Mouse (Mus musculus): ENCODE results near the gene Fastk. TPM values are rescaled to one million over a fixed set of nuclear protein-coding genes. Genes with fewer than 3 reads are reported as not detected.

The Fastk gene
- polyA plus RNA-seq, 1 experiment from 2014 or later: 93.4 TPM

- Histone ChIP-seq H3K27ac (ENCODE audit: low read length) (peak overlapping the region; percentile 99), H3K27me3 (ENCODE audit: control insufficient read depth, insufficient read depth, low read length) (no peaks in the 10 kb centered on the region), H3K9ac (ENCODE audit: low read length) (peak overlapping the region; percentile 89), H3K4me3 (replicated peaks; ENCODE audit: low read length) (peak overlapping the region; percentile 87), H3K4me1 (ENCODE audit: control insufficient read depth, insufficient read depth, low read length) (peaks cover 40% of the 10 kb centered on the region), H3K9me3 (replicated peaks; ENCODE audit: control insufficient read depth, low read length) (no peaks in the 10 kb centered on the region), H3K4me2 (ENCODE audit: low read depth, low read length) (peak overlapping the region; percentile 96), H3K36me3 (ENCODE audit: control insufficient read depth, insufficient read depth, low read length) (peaks cover 23% of the 10 kb centered on the region)
- WGBS: 31% methylated on average over 12 of the region's 12 CpGs
- ATAC-seq (ENCODE audit: insufficient read depth, low FRiP score): no peak
Measured at GRCm38 (mm10) chr5:24427285-24427633, 17.8 kb downstream of the Fastk start.

- H3K9me3 ChIP-seq (replicated peaks; ENCODE audit: control insufficient read depth, low read length): no peaks in the 10 kb centered on the region
- ATAC-seq (ENCODE audit: insufficient read depth, low FRiP score): no peak
- 12% methylated on average over 9 of the region's 9 CpGs for WGBS
- peak overlapping the region; percentile 96 for H3K4me2 ChIP-seq (ENCODE audit: low read depth, low read length)
- H3K27me3 ChIP-seq (ENCODE audit: control insufficient read depth, insufficient read depth, low read length): no peaks in the 10 kb centered on the region
- H3K4me1 ChIP-seq (ENCODE audit: control insufficient read depth, insufficient read depth, low read length): peaks cover 40% of the 10 kb centered on the region
- peak overlapping the region; percentile 89 for H3K9ac ChIP-seq (ENCODE audit: low read length)
- peak overlapping the region; percentile 99 for H3K27ac ChIP-seq (ENCODE audit: low read length)
- peaks cover 18% of the 10 kb centered on the region for H3K36me3 ChIP-seq (ENCODE audit: control insufficient read depth, insufficient read depth, low read length)
- peak overlapping the region; percentile 87 for H3K4me3 ChIP-seq (replicated peaks; ENCODE audit: low read length)
Measured at GRCm38 (mm10) chr5:24426556-24427284, 18.4 kb downstream of the Fastk start.

DNA sequence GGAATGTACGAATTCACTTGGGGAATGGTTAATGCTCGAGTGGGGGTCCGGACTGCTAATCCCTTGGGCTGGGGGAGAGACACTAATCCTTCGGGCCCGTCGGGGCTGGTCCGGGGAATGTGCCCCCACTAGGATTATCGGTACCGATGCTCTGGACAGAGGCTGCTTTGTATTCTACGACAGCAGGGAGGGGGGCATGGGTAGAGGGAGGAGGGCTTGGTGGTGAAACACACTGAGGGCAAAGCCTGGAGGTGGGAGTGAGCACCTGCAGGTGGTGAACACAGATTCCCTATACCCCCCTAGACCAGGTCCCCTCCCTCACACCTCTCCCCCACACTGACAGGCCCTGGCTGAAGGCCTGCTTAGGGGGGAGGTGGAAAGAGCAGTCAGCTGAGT is 19.1 kb downstream of the Fastk start:
- H3K9ac ChIP-seq (ENCODE audit: low read length): peak overlapping the region; percentile 89
- H3K4me1 ChIP-seq (ENCODE audit: control insufficient read depth, insufficient read depth, low read length): peaks cover 40% of the 10 kb centered on the region
- peak overlapping the region; percentile 87 for H3K4me3 ChIP-seq (replicated peaks; ENCODE audit: low read length)
- WGBS: 2% methylated on average over 10 of the region's 10 CpGs
- H3K36me3 ChIP-seq (ENCODE audit: control insufficient read depth, insufficient read depth, low read length): peaks cover 11% of the 10 kb centered on the region; the same call in 1 of the 2 replicates
- no peaks in the 10 kb centered on the region for H3K27me3 ChIP-seq (ENCODE audit: control insufficient read depth, insufficient read depth, low read length)
- no peaks in the 10 kb centered on the region for H3K9me3 ChIP-seq (replicated peaks; ENCODE audit: control insufficient read depth, low read length)
- peak overlapping the region; percentile 99 for H3K27ac ChIP-seq (ENCODE audit: low read length)
- ATAC-seq (ENCODE audit: insufficient read depth, low FRiP score): no peak
- H3K4me2 ChIP-seq (ENCODE audit: low read depth, low read length): peak overlapping the region; percentile 96

GRCm38 (mm10) chr5:24425421-24426036 is 19.6 kb downstream of the Fastk start:
- peak overlapping the region; percentile 87 for H3K4me3 ChIP-seq (replicated peaks; ENCODE audit: low read length)
- peak overlapping the region; percentile 96 for H3K4me2 ChIP-seq (ENCODE audit: low read depth, low read length)
- H3K9me3 ChIP-seq (replicated peaks; ENCODE audit: control insufficient read depth, low read length): no peaks in the 10 kb centered on the region
- under 1% methylated on average over 30 of the region's 30 CpGs for WGBS
- H3K27me3 ChIP-seq (ENCODE audit: control insufficient read depth, insufficient read depth, low read length): no peaks in the 10 kb centered on the region
- ATAC-seq (ENCODE audit: insufficient read depth, low FRiP score): peak; percentile 1; the same call in 1 of the 2 replicates
- H3K27ac ChIP-seq (ENCODE audit: low read length): peak overlapping the region; percentile 99
- H3K4me1 ChIP-seq (ENCODE audit: control insufficient read depth, insufficient read depth, low read length): peaks cover 40% of the 10 kb centered on the region
- peak overlapping the region; percentile 89 for H3K9ac ChIP-seq (ENCODE audit: low read length)
- H3K36me3 ChIP-seq (ENCODE audit: control insufficient read depth, insufficient read depth, low read length): peaks cover 6% of the 10 kb centered on the region; the same call in 1 of the 2 replicates

GRCm38 (mm10) chr5:24424861-24425411 is 20.2 kb downstream of the Fastk start:
- WGBS: under 1% methylated on average over 52 of the region's 60 CpGs
- H3K27ac ChIP-seq (ENCODE audit: low read length): peak overlapping the region; percentile 99
- H3K36me3 ChIP-seq (ENCODE audit: control insufficient read depth, insufficient read depth, low read length): 0 out of 2 replicates have a peak, but pooled peaks cover under 1% of the 10 kb centered on the region
- H3K9ac ChIP-seq (ENCODE audit: low read length): peak overlapping the region; percentile 89
- H3K4me1 ChIP-seq (ENCODE audit: control insufficient read depth, insufficient read depth, low read length): peaks cover 40% of the 10 kb centered on the region
- peak overlapping the region; percentile 87 for H3K4me3 ChIP-seq (replicated peaks; ENCODE audit: low read length)
- H3K4me2 ChIP-seq (ENCODE audit: low read depth, low read length): peak overlapping the region; percentile 96
- ATAC-seq (ENCODE audit: insufficient read depth, low FRiP score): peak; percentile 32; the same call in 1 of the 2 replicates
- H3K9me3 ChIP-seq (replicated peaks; ENCODE audit: control insufficient read depth, low read length): no peaks in the 10 kb centered on the region
- H3K27me3 ChIP-seq (ENCODE audit: control insufficient read depth, insufficient read depth, low read length): no peaks in the 10 kb centered on the region

GRCm38 (mm10) chr5:24424004-24424781 is 20.9 kb downstream of the Fastk start:
- Histone ChIP-seq H3K36me3 (ENCODE audit: control insufficient read depth, insufficient read depth, low read length) (no peaks in the 10 kb centered on the region), H3K9ac (ENCODE audit: low read length) (peak overlapping the region; percentile 89), H3K27me3 (ENCODE audit: control insufficient read depth, insufficient read depth, low read length) (no peaks in the 10 kb centered on the region), H3K27ac (ENCODE audit: low read length) (peak overlapping the region; percentile 99), H3K4me3 (replicated peaks; ENCODE audit: low read length) (peak overlapping the region; percentile 87), H3K4me2 (ENCODE audit: low read depth, low read length) (peak overlapping the region; percentile 96), H3K4me1 (ENCODE audit: control insufficient read depth, insufficient read depth, low read length) (peaks cover 40% of the 10 kb centered on the region), H3K9me3 (replicated peaks; ENCODE audit: control insufficient read depth, low read length) (no peaks in the 10 kb centered on the region)
- no peak for ATAC-seq (ENCODE audit: insufficient read depth, low FRiP score)
- 7% methylated on average over 21 of the region's 21 CpGs for WGBS

GRCm38 (mm10) chr5:24423129-24424003 is 21.7 kb downstream of the Fastk start, which contains the start of the genes Cdk5 and Slc4a2:
Gene Cdk5, minus strand, starts transcription at chr5:24423530.
Gene Slc4a2, plus strand, starts transcription at chr5:24423837.
- no peaks in the 10 kb centered on the region for H3K27me3 ChIP-seq (ENCODE audit: control insufficient read depth, insufficient read depth, low read length)
- peak within 1 kb of the TSS; percentile 89 for H3K9ac ChIP-seq (ENCODE audit: low read length)
- peak within 1 kb of the TSS; percentile 96 for H3K4me2 ChIP-seq (ENCODE audit: low read depth, low read length)
- H3K4me3 ChIP-seq (replicated peaks; ENCODE audit: low read length): peak within 1 kb of the TSS; percentile 87
- H3K9me3 ChIP-seq (replicated peaks; ENCODE audit: control insufficient read depth, low read length): no peaks in the 10 kb centered on the region
- peak within 1 kb of the TSS; percentile 99 for H3K27ac ChIP-seq (ENCODE audit: low read length)
- H3K4me1 ChIP-seq (ENCODE audit: control insufficient read depth, insufficient read depth, low read length): peaks cover 36% of the 10 kb centered on the region
- peak; percentile 92 for ATAC-seq (ENCODE audit: insufficient read depth, low FRiP score)
- WGBS: under 1% methylated on average over 46 of the region's 46 CpGs
- no peaks in the 10 kb centered on the region for H3K36me3 ChIP-seq (ENCODE audit: control insufficient read depth, insufficient read depth, low read length)

GRCm38 (mm10) chr5:24420381-24420780 is 24.7 kb downstream of the Fastk start:
- H3K4me1 ChIP-seq (ENCODE audit: control insufficient read depth, insufficient read depth, low read length): peaks cover 11% of the 10 kb centered on the region
- H3K9ac ChIP-seq (ENCODE audit: low read length): no peak overlapping the region
- WGBS: 86% methylated on average over 9 of the region's 9 CpGs
- H3K4me2 ChIP-seq (ENCODE audit: low read depth, low read length): no peak overlapping the region
- no peaks in the 10 kb centered on the region for H3K36me3 ChIP-seq (ENCODE audit: control insufficient read depth, insufficient read depth, low read length)
- H3K27ac ChIP-seq (ENCODE audit: low read length): no peak overlapping the region
- no peaks in the 10 kb centered on the region for H3K27me3 ChIP-seq (ENCODE audit: control insufficient read depth, insufficient read depth, low read length)
- ATAC-seq (ENCODE audit: insufficient read depth, low FRiP score): no peak
- H3K4me3 ChIP-seq (replicated peaks; ENCODE audit: low read length): no peak overlapping the region
- H3K9me3 ChIP-seq (replicated peaks; ENCODE audit: control insufficient read depth, low read length): no peaks in the 10 kb centered on the region
